Mouse (Mus musculus) layer of hippocampus, adult 8-10 months (tissue): Measurements from ENCODE around the gene Nubp1. TPM values are rescaled to one million over a fixed set of nuclear protein-coding genes. Genes with fewer than 3 reads are reported as not detected.

Source experiments
- DNase-seq, 2 experiments: peaks; one replicate each; pipeline ENCODE4 v3.0.0; 2022; ENCODE audit warnings: low spot score in 2 of 2
- total RNA-seq, 4 experiments: library from RNA; stranded (reverse); gene quantifications; 2 replicates each; pipeline ENCODE4 v1.2.4; 2022

Nubp1 gene
- total RNA-seq, result 10 to 100 TPM; 16.8 to 20.7 (median 17.8) TPM

- peak; percentile 87 to 90 for DNase-seq
These were observed at the start of gene Nubp1 for GRCm38 (mm10) chr16:10411764-10412746. Gene Nubp1, plus strand, starts transcription at chr16:10411948.

DNA sequence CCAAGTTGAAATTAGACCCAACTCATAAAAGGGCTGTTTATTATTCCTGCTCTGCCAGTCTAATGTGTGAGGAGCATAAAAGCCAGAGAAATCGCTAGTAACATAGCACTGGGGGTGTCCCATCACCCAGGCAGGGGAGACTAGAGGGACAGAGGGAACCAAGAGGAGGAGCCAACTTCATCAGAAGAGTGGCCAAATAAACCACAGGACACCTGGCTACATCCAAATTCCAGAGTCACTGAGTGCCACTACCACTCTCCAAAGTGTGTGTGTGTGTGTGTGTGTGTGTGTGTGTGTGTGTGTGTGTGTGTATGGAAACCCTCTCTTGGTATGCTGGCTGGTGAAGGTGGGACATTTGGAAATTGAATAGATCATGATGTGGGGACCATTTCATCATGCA lies 48.7 kb upstream of the Nubp1 start:
- no peak for DNase-seq

GRCm38 (mm10) chr16:10365796-10366195 lies 46.0 kb upstream of the Nubp1 start:
- DNase-seq, result no peak

DNA sequence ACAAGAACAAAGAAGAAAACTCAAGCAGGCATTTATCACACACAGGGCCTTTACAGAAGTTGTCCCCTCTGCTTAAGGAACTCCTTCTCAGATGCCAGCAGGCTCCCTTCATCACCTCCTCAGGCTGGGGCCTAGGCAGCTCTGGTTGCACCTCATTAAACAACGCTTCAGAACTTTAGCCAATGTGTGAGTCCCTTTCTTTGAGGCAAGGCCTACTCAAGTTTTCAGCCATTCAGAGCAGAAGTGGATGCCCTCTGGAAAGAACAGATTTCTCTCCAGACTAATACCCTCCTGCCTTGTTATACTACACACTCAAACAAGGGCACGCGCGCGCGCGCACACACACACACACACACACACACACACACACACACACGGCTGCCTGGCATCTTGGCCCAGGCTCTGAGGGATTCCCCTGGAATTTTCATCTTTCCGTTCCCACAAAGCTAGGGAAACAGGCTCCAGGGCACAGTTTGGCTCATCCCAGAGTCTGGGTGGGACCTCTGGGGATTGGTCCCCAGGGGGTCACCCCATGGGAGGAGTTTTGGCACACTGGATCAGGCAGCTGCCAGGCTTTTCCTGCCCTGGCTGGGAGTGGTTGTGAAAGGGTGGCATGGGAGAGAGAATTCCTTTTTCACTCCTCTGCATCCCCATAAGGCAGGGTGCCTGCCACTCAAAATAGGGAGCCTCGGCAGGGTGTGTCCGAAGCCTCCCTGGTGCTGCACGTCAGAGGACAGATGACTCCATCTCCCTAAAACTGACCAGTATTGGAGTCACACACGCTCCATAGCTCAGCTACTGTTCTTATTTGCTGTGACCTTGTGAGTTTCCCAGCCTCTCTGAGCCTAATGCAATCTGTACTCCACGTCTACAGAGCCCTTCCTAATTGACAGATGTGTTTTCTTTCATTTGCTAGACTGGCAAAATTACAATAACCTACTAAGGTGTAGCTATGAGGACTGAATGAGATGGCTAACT lies 45.2 kb upstream of the Nubp1 start:
- peak; percentile 52 to 53 for DNase-seq

DNA sequence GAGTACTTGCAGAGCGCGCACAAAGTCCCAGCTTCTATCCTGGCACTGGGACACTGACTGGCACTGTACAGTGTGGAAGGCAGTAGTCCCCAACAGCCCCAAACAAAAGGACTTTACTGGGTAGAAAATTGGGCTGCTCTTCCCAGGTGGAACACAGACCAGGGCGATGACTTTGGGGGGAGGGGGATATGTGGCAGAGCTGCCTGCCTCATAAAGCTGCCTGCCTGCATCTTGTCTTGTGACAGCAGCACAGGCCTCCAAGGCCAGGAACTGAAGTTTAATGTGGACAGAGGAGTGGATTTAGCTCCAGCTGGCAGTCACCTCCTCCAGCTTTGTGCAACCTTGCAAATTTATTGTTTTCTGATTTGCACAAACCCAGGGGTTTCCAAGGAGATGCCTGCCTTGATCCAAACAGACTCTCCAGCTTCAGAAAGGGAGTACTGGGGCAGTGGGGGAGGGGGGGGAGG lies 42.2 kb upstream of the Nubp1 start:
- DNase-seq, result peak; percentile 28 to 35

- DNase-seq, result no peak
These were observed 41.8 kb upstream of the Nubp1 start for GRCm38 (mm10) chr16:10369996-10370395.

DNA sequence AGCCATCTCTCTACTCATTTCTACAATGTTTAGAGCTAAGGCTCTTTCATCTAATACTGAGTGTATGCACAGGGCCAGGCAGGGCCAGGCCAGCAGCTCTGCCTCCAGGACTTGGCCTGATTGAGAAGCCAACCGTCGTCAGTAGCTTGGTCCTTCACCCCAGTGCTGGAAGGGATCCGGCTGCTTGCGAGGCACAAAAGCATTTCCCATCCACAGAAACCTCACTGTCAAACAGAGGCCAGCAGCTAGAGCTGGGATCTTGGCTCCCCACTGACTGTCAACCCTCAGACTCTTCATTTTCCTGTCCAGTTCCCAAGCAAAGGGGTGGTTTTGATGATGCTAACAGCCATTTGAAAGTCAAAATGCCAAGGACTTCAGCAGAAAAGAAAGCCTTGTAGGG lies 39.4 kb upstream of the Nubp1 start:
- DNase-seq, result no peak

GRCm38 (mm10) chr16:10374254-10375011 lies 37.3 kb upstream of the Nubp1 start:
- DNase-seq, result no peak

DNA sequence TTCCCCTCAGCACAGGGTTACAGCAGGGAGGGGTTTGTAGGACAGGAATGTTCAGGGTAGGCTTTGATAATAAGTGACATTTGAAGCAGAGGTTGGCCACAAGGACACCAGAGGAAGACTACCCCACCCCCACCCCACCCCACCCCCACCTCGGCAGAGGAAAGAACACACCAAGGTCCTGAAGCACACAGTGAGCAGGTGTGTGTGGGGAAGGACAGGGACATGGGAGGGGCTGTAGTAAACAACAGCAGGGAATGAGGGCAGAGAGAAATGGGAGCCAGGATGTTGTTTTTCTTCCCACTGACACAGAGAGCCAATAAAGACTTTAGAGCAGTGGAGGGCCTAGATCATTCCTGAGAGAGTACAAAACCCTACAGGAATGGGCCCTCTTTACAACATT lies 34.5 kb upstream of the Nubp1 start:
- DNase-seq, result no peak

DNA sequence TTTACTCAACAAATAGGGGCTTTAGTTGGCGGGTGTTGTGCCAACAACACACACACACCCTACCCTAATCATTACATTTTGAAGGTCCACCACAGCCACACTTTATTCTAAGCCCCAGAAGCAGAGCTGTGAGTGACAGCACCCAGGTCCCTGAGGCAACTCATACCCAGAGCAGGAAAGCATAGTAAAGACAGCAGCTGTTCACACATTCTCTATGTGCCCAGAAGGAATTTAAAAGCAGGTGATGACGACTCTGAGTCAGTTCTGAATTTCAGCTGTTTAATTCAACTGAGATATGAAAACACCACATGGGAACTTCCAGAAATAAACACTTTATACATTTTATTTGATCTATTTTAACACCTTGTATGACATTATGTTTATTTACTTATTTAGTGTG lies 32.2 kb upstream of the Nubp1 start:
- peak in 1 of 2 experiments; percentile 26 for DNase-seq

GRCm38 (mm10) chr16:10384060-10384497 lies 27.7 kb upstream of the Nubp1 start:
- no peak for DNase-seq

GRCm38 (mm10) chr16:10384544-10384943 lies 27.2 kb upstream of the Nubp1 start:
- no peak for DNase-seq

DNA sequence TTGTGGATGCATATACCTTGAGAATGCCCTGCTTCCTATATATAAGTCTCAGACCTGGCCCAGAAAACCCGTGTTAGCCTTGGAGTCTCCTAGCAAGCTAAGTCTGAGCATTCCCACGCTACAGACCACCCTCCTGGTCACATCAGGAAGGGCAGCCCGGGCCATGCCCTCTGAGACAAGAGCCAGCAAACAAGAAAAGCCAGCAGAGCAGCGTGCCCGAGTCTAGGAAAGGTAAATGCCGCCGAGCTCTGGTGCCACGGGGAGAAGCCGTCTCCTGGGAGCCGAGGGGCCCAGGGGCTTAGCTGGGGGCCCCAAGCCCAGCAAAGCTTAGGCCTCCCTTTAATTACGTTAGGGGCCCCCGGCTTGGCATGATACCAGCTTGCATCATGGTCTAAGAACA lies 26.5 kb upstream of the Nubp1 start:
- DNase-seq, result no peak

GRCm38 (mm10) chr16:10388634-10389365 lies 22.9 kb upstream of the Nubp1 start:
- no peak for DNase-seq

GRCm38 (mm10) chr16:10392587-10392986 lies 19.2 kb upstream of the Nubp1 start:
- no peak for DNase-seq

GRCm38 (mm10) chr16:10394699-10395540 lies 16.8 kb upstream of the Nubp1 start, which contains the start of gene Tekt5:
Gene Tekt5, minus strand, starts transcription at chr16:10395490.
- DNase-seq, result peak in 1 of 2 experiments; percentile 38

GRCm38 (mm10) chr16:10398755-10399154 lies 13.0 kb upstream of the Nubp1 start:
- no peak for DNase-seq

DNA sequence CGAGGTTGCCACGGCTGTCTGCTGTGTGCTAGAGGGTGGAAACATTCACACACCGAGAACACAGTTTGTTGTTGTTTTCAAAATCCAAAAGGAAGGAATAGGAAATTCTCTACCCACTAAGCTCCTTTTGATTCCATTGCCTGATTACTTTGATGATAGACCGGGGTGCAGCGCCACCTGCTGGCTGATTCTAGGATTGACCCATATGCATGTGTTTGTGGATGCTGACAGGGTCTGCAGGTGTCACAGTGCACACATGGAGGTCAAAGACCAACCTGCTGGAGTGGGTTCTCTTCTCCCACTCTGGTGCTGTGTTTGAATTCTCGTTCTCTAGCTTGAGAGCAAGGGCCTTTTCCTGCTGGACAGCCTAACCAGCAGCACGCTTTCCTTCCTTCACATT lies 12.6 kb upstream of the Nubp1 start:
- DNase-seq, result peak; percentile 64 to 93

- peak in 1 of 2 experiments; percentile 40 for DNase-seq
These were observed 4.2 kb downstream of the Nubp1 start for GRCm38 (mm10) chr16:10415976-10416375.
